Mouse (Mus musculus): ENCODE measurements around the gene Stx16. TPM values are rescaled to one million over a fixed set of nuclear protein-coding genes. Genes with fewer than 3 reads are reported as not detected.

Gene Stx16
- 41.6 and 63.8 TPM in 2 replicates for total RNA-seq (2021)
- long read RNA-seq, partial matches to known transcripts = 4 of 18 reads
- long read RNA-seq, other reads (novel, unspliced or antisense) = 14 of 18 reads

GRCm38 (mm10) chr2:174075673-174076432 lies at the start of gene Stx16:
TSS of gene Stx16 (plus strand) at chr2:174076308.
- DNase-seq = peak; percentile 93

GRCm38 (mm10) chr2:174026406-174026805 lies 49.7 kb upstream of the Stx16 start:
- DNase-seq = no peak

- DNase-seq = no peak
These were observed 42.8 kb upstream of the Stx16 start for GRCm38 (mm10) chr2:174033257-174033800.

- DNase-seq = no peak
These were observed 28.5 kb upstream of the Stx16 start for GRCm38 (mm10) chr2:174047656-174048055.

- DNase-seq = no peak
These were observed 26.4 kb upstream of the Stx16 start for GRCm38 (mm10) chr2:174049481-174050338.

- no peak for DNase-seq
These were observed 25.8 kb upstream of the Stx16 start for GRCm38 (mm10) chr2:174050339-174050685.

GRCm38 (mm10) chr2:174051081-174051481 lies 25.0 kb upstream of the Stx16 start:
- DNase-seq = no peak

- no peak for DNase-seq
These were observed 21.6 kb upstream of the Stx16 start for GRCm38 (mm10) chr2:174054496-174054895.

- DNase-seq = no peak
These were observed 18.4 kb upstream of the Stx16 start for GRCm38 (mm10) chr2:174057730-174058129.

GRCm38 (mm10) chr2:174058316-174058939 lies 17.7 kb upstream of the Stx16 start:
- no peak for DNase-seq

GRCm38 (mm10) chr2:174059591-174060385 lies 16.3 kb upstream of the Stx16 start:
- DNase-seq = no peak

- DNase-seq = no peak
These were observed 14.9 kb upstream of the Stx16 start for GRCm38 (mm10) chr2:174061219-174061618.

- DNase-seq = no peak
These were observed 13.0 kb upstream of the Stx16 start for GRCm38 (mm10) chr2:174063074-174063473.

GRCm38 (mm10) chr2:174063527-174064211 lies 12.4 kb upstream of the Stx16 start:
- no peak for DNase-seq

- DNase-seq = no peak
These were observed 8.2 kb upstream of the Stx16 start for GRCm38 (mm10) chr2:174067793-174068419.

- no peak for DNase-seq
These were observed 6.5 kb upstream of the Stx16 start for GRCm38 (mm10) chr2:174069532-174070049.

GRCm38 (mm10) chr2:174071406-174071805 lies 4.7 kb upstream of the Stx16 start:
- no peak for DNase-seq

GRCm38 (mm10) chr2:174073156-174073790 lies 2.8 kb upstream of the Stx16 start:
- DNase-seq = no peak

- DNase-seq = no peak
These were observed 1.5 kb upstream of the Stx16 start for GRCm38 (mm10) chr2:174074621-174075020.

- DNase-seq = no peak
These were observed 987 bp upstream of the Stx16 start for GRCm38 (mm10) chr2:174075072-174075570.
